Mouse (Mus musculus) telencephalon, adult 2 months (tissue): Measurements from ENCODE around the gene Stambpl1.
A peak's percentile ranks its signal among the peaks of the same experiment; 100 is the strongest.

Experiments
- DNase-seq: peaks from one replicate; pipeline ENCODE4 v3.0.0-alpha.2; 2011; ENCODE audit warnings: low read depth, low spot score

The Stambpl1 gene

GRCm38 (mm10) chr19:34192008-34192963, at the start of gene Stambpl1:
Gene Stambpl1, plus strand, starts transcription at chr19:34192229.
- peak; percentile 66 for DNase-seq

DNA sequence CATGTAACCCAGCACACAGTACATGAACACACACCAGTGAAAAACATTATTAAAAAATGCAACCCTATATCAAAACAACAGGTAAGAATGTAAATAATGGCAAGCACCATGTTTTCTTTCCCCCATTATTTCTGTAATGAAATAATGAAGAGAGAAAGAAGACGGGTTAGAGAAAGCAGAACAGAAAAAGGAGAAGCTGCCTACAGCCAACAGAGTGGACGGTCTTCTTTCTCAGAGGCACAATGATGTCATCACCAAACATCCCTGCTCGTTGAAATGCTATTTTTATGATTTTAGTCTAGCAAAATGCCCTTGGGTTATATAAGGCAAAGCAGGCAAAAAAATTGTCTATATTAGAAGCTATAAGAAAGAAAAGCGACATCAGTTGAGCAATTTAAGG, 43.6 kb upstream of the Stambpl1 start:
- no peak for DNase-seq

- DNase-seq, result no peak
Observed at GRCm38 (mm10) chr19:34151909-34152308, 40.1 kb upstream of the Stambpl1 start.

- DNase-seq, result no peak
Observed at GRCm38 (mm10) chr19:34153263-34154144, 38.5 kb upstream of the Stambpl1 start.

DNA sequence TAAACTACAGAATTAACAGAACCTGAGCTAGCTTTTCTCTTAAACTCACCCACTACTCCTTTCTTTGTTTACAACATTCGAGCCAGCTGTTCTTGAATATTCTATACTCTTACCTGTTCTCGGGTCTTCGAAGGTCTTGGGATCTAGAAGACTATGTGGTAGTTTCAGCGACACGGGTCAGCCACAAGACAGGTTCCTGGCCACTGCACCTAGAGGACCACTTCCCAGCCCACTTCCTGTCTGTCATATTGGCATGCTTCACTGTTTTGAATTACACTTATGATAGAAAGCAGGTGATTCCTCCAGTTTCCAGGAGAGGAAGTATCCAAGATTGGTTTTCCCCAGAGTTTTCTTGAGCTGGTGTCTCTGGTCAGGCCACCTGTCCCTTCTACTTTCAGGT, 29.3 kb upstream of the Stambpl1 start:
- DNase-seq, result no peak

- no peak for DNase-seq
Observed at GRCm38 (mm10) chr19:34165891-34166290, 26.1 kb upstream of the Stambpl1 start, which contains the start of gene Ankrd22. Gene Ankrd22, minus strand, starts transcription at chr19:34166053.

GRCm38 (mm10) chr19:34166386-34166785, 25.6 kb upstream of the Stambpl1 start:
- DNase-seq, result no peak

- no peak for DNase-seq
Observed at GRCm38 (mm10) chr19:34167896-34168661, 23.9 kb upstream of the Stambpl1 start.

DNA sequence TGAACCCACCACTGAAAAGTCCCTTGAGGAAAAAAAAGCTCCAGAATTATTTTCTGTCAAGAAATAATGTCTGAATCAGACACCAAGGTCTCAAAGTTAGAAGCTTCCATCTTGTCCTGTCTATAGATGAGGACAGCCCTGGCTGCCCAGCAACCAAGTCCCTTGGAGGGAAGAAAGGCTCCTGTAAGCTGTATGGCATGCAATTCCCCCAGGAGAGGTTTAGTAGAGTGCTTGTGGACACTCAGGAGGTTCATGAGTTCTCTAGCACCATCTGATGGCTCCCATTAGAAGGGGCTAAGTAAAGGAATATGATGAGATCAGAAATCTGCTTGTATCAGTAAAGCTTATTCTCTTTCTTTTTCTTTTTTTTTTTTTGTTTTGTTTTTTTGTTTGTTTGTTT, 22.9 kb upstream of the Stambpl1 start:
- DNase-seq, result no peak

- no peak for DNase-seq
Observed at GRCm38 (mm10) chr19:34171167-34171566, 20.9 kb upstream of the Stambpl1 start.

DNA sequence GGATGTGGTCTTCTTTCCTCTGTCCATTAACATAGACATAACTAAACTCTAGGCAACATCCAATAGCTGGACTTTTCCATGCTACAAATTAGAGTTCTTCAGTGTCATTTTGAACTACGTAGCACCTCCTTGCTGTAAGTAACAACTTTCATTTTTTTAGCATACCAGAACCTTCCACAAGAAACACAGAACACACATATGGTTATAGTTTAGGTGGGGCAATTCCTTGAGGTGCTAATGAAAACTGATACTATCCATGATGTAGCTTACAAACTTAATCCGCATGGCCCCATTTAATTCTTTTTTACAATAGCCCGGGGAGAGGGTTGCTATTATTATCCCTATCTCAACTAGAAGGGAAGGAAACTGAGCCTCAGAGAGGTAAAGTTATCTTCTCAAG, 18.0 kb upstream of the Stambpl1 start:
- DNase-seq, result no peak

- DNase-seq, result no peak
Observed at GRCm38 (mm10) chr19:34179136-34179535, 12.9 kb upstream of the Stambpl1 start.

DNA sequence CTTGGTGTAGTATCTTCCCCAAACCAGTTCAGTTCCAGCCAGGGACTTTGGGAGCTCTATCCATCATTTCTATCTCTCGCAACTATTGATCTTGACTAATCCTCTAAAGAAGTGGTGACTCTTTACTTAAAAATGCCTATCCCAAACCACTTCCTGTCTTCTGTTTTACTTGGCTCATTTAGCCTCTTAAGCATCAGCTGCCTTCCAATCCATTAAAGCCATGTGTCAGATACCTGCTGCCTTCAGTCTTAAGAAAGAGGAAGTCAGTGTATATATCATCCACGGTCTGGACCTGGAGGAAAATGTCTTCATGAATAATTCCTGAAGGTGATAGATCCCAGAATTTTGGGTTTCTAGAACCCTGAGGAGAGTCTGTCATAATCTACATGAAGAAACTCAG, 11.7 kb upstream of the Stambpl1 start:
- no peak for DNase-seq

GRCm38 (mm10) chr19:34181234-34181633, 10.8 kb upstream of the Stambpl1 start:
- no peak for DNase-seq

DNA sequence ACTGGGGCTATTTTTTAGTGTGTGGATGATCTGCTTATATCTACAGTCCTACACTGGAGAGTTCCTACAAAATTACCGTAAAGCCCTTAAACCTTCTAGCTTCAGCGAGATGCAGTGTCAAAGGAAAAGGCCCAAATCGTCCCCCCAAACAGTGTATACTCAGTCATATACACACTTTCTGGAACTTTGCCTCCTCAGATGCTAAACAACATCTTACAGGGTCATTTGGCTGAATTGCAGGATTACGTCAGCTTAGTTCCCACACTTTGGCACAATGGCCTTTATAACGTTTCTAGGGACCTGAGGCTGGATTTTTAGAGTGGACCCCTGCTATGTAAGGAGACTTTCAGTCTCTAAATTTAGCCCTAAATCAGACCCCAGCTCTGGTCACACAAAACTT, 9.5 kb upstream of the Stambpl1 start:
- DNase-seq, result no peak

GRCm38 (mm10) chr19:34186845-34187244, 5.2 kb upstream of the Stambpl1 start:
- no peak for DNase-seq

- DNase-seq, result peak; percentile 44
Observed at GRCm38 (mm10) chr19:34191645-34192007, 403 bp upstream of the Stambpl1 start.

GRCm38 (mm10) chr19:34193149-34193548, 1.1 kb downstream of the Stambpl1 start:
- no peak for DNase-seq

DNA sequence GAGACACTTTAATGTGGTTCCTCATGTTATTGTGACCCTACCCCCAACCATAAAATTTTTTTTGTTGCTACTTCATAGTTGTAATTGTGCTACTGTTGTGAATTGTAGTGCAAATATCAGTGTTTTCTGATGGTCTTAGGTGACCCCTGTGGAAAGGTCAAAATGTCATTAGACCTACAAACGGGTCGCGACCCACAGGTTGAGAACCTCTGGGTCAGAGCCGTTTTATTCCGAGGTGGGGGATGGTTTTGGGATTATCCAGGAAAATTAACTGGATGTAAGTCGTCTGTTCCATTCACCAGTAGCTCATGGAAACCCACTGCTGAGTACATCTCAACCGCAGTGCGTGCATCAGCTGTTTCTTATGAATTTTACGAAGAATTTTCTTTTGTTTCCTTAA, 1.7 kb downstream of the Stambpl1 start:
- DNase-seq, result no peak

GRCm38 (mm10) chr19:34194132-34194745, 2.2 kb downstream of the Stambpl1 start:
- no peak for DNase-seq

DNA sequence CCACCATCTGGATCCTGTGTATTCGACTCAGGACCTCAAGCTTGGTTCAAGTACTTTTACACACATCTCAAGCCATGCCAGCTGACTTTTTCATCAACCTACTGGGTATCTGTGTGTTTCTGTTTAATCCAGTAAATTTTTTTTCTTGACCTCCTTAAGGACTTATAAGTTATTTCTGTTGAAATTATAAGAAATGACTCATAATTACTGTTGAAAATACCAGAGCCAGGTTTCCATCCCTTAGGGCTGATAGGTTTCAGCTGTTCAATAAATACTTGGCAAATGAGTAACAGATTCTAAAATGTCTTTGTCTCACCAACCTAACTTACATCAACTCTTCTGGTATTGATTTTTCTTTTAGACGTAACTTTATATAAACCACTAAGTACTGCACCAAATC, 3.0 kb downstream of the Stambpl1 start:
- DNase-seq, result no peak
